Mouse (Mus musculus): Measurements from ENCODE around the gene Slc44a3. TPM values are rescaled to one million over a fixed set of nuclear protein-coding genes. Genes with fewer than 3 reads are reported as not detected.

Gene Slc44a3
- polyA plus RNA-seq, 1 experiment = 5.9 TPM

DNA sequence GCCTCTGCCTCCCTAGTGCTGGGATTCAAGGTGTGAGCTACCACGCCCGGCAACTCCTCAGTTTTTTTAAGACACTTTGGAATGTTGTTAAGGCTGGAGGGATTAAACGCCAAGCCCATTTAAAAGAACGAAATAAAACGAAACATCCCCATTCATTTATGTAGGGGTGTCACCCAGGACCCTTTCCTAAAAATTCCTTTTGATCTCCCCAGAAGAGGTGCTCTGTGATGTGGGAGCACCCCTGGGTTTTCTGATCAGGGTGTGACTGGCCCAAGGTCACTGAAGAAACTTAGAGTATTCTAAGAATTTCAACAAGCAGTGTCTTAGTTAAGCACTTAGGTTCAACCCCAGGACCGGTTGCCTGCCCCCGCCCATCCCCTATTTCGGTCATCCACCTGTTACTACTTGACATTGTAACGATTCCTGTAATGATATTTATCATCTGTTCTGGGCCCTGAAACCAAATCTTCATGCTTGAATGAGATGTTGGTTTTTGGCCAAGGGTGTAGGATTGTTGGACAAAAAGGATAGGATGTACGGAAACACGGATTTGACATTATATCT is 103.4 kb downstream of the Slc44a3 start:
- no peak overlapping the region for H3K4me3 ChIP-seq (ENCODE audit: low read depth, low read length)
- peaks cover 3% of the 10 kb centered on the region; the same call in 1 of the 2 replicates for H3K4me1 ChIP-seq (ENCODE audit: control insufficient read depth, insufficient read depth, insufficient read length, low read length)
- no peaks in the 10 kb centered on the region for H3K27me3 ChIP-seq (ENCODE audit: control insufficient read depth, insufficient read depth, low read length)
- no peak overlapping the region; the same call in 1 of the 2 replicates for H3K27ac ChIP-seq (ENCODE audit: insufficient read depth, low read depth, low read length)
- no peaks in the 10 kb centered on the region for H3K36me3 ChIP-seq (ENCODE audit: control insufficient read depth, insufficient read depth, low read length)
- 31% methylated on average over 11 of the region's 11 CpGs for WGBS
- no peak for TF ChIP-seq POLR2A (IDR thresholded peaks at IDR 0.05; ENCODE audit: low read depth, low read length)
- no peak for TF ChIP-seq CTCF (IDR thresholded peaks at IDR 0.05; ENCODE audit: extremely low read depth, insufficient read length, insufficient replicate concordance, low read depth, low read length)

DNA sequence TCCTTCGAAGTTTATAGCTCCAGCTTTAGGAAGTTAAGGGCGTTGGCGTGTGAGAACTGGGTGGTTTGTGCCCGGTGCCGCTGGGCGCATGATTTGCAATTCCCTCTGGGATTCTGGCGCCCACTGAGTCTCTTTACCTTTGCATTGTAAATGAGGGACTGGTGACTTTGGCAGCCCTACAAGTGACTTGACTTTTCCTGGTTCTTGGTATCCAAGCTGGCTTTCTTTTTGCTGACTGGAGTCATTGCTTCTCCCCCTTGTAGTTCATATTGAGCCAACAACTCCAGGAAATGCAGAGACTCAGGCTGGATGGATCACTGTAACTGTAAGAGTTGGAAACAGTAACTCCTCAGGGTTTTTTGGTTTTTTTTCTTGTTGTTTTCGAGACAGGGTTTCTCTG is 104.0 kb downstream of the Slc44a3 start:
- Histone ChIP-seq H3K27ac (ENCODE audit: insufficient read depth, low read depth, low read length) (peak overlapping the region; percentile 21), H3K4me3 (ENCODE audit: low read depth, low read length) (peak overlapping the region; percentile 55), H3K4me1 (ENCODE audit: control insufficient read depth, insufficient read depth, insufficient read length, low read length) (peaks cover 3% of the 10 kb centered on the region), H3K36me3 (ENCODE audit: control insufficient read depth, insufficient read depth, low read length) (no peaks in the 10 kb centered on the region), H3K27me3 (ENCODE audit: control insufficient read depth, insufficient read depth, low read length) (no peaks in the 10 kb centered on the region)
- WGBS = 4% methylated on average over 8 of the region's 8 CpGs
- TF ChIP-seq POLR2A (IDR thresholded peaks at IDR 0.05; ENCODE audit: low read depth, low read length) (no peak), CTCF (IDR thresholded peaks at IDR 0.05; ENCODE audit: extremely low read depth, insufficient read length, insufficient replicate concordance, low read depth, low read length) (no peak)

DNA sequence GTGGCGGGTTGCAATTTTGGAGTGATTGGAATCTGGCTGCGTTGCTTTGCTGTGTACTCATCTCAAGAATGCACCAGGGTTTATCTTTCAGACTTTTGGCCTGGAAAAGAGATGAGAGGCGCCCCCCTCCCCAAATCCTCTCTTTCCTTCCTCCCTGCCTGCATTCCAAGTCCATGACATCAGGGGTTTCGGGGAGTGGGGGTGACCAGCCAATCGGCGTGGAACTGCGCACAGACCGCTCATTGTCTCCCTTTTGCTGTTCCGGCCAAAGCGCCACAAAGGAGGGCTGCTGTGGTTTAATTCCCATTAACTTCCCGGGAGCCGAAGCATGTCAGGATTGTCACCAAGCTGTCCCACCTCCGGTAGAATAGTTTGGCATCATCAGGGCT is 104.7 kb downstream of the Slc44a3 start:
- Histone ChIP-seq H3K36me3 (ENCODE audit: control insufficient read depth, insufficient read depth, low read length) (no peaks in the 10 kb centered on the region), H3K4me3 (ENCODE audit: low read depth, low read length) (peak overlapping the region; percentile 85), H3K4me1 (ENCODE audit: control insufficient read depth, insufficient read depth, insufficient read length, low read length) (peaks cover 3% of the 10 kb centered on the region), H3K27me3 (ENCODE audit: control insufficient read depth, insufficient read depth, low read length) (no peaks in the 10 kb centered on the region), H3K27ac (ENCODE audit: insufficient read depth, low read depth, low read length) (peak overlapping the region; percentile 79)
- under 1% methylated on average over 13 of the region's 13 CpGs for WGBS
- no peak for TF ChIP-seq POLR2A (IDR thresholded peaks at IDR 0.05; ENCODE audit: low read depth, low read length)
- TF ChIP-seq CTCF (IDR thresholded peaks at IDR 0.05; ENCODE audit: extremely low read depth, insufficient read length, insufficient replicate concordance, low read depth, low read length) = no peak

DNA sequence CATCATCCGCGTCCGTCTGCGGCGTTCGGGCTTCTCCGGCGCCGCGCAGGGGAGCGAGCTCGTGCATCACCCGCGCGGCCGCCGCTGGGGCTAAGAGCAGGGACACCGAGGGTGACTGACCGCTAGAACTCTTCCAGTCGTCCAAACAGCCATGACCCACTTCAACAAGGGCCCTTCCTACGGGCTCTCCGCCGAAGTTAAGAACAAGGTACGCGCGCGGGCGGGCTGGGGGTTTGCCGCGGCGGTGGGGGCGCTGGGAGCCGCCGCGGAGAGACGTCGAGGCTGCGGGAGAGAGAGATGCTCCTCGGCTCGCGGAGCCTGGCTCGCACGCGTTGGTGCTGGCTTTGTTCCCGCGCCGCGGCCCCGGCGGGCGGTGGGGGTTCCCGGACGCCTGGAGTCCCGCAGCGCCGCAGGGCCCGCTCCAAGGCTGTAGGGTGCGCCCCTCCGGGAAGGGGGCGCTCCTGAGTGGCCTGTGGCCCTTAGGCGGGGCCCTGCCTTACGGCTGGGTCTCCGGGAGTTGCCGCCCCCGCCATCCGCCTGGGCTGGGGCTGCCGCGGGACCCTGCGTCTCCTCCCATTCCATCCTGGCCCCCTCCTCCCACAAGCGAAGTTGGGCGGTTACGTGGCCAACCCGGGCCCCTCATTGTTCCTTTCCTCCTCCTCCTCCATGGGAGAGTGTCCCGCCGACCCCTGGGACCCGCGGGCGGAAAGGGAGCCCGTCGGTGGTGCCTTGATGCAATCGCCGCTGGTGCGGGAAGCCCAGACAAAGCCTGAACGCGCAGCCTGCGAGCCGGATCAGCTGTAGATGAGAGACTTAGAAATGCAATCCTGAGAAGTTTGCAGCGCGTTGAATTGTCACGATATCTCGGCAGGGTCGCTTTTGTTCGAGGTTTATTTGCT is 105.3 kb downstream of the Slc44a3 start:
- TF ChIP-seq POLR2A (IDR thresholded peaks at IDR 0.05; ENCODE audit: low read depth, low read length) (no peak), CTCF (IDR thresholded peaks at IDR 0.05; ENCODE audit: extremely low read depth, insufficient read length, insufficient replicate concordance, low read depth, low read length) (0 out of 2 replicates have a peak, but pooled peaks have one; percentile 31)
- peaks cover 3% of the 10 kb centered on the region for H3K4me1 ChIP-seq (ENCODE audit: control insufficient read depth, insufficient read depth, insufficient read length, low read length)
- H3K36me3 ChIP-seq (ENCODE audit: control insufficient read depth, insufficient read depth, low read length) = no peaks in the 10 kb centered on the region
- peak overlapping the region; percentile 85 for H3K4me3 ChIP-seq (ENCODE audit: low read depth, low read length)
- under 1% methylated on average over 93 of the region's 93 CpGs for WGBS
- H3K27ac ChIP-seq (ENCODE audit: insufficient read depth, low read depth, low read length) = peak overlapping the region; percentile 79
- H3K27me3 ChIP-seq (ENCODE audit: control insufficient read depth, insufficient read depth, low read length) = no peaks in the 10 kb centered on the region

DNA sequence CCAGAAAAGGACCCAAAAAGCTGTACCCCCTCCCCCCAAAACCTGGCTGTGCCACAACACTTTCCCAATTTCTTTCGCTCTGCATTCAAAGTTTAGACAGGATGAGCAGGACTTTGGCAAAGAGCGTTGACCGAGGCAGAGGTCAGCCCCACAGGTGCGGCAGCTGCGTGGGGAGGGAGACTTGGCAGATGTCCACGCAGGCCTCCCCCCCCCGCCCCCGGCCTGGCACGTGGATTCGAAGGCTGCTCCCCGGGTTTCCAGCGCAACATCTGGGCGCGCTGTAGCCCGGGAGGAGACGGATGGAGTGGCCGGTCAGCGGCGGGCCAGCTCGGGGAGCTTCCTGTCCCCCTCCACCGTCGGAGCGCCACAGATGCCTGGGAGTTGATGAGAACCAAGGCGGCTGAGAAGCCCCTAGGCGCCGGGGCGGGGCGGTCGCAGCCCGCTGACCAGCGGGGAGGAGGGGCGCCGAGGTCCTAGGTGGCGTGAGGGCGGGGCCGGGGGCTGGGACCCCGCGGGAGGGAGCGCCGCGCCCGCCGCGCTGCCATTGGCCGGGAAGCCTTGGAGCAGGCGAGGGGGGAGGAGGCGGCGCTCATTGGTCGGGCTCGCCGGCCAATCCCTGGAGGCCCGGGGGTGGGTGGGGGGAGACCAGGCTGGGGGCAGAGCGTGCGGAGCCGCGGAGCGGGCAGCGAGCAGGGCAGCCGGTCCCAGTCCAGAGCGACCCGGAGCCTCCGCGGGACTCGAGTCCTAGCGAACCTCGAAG is 106.2 kb downstream of the Slc44a3 start, which contains the start of gene Cnn3:
TSS of gene Cnn3 (plus strand) at position 637 of the 760 bp plus-strand sequence.
- H3K27ac ChIP-seq (ENCODE audit: insufficient read depth, low read depth, low read length) = peak within 1 kb of the TSS; percentile 79
- peaks cover 3% of the 10 kb centered on the region for H3K4me1 ChIP-seq (ENCODE audit: control insufficient read depth, insufficient read depth, insufficient read length, low read length)
- H3K36me3 ChIP-seq (ENCODE audit: control insufficient read depth, insufficient read depth, low read length) = no peaks in the 10 kb centered on the region
- TF ChIP-seq POLR2A (IDR thresholded peaks at IDR 0.05; ENCODE audit: low read depth, low read length) = peak; percentile 67
- no peak for TF ChIP-seq CTCF (IDR thresholded peaks at IDR 0.05; ENCODE audit: extremely low read depth, insufficient read length, insufficient replicate concordance, low read depth, low read length)
- H3K4me3 ChIP-seq (ENCODE audit: low read depth, low read length) = peak within 1 kb of the TSS; percentile 85
- H3K27me3 ChIP-seq (ENCODE audit: control insufficient read depth, insufficient read depth, low read length) = no peaks in the 10 kb centered on the region
- WGBS = 1% methylated on average over 64 of the region's 66 CpGs

DNA sequence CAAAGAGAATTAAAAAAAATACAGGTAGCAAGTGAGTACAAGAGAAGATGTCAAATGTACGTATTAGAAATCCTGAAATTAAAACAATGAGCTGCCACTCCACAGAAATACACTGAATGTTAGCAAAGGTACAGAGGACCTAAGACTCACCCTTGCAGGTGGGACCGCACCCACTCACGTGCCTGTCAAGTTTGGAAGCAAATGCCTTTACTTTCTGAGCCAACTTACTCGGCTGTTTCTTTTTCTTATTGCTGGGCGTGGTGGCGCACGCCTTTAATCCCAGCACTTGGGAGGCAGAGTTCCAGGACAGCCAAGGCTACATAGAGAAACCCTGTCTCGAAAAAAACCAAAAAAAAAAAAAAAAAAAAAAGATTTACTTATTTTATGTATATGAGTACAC is 109.8 kb downstream of the Slc44a3 start:
- no peak for TF ChIP-seq CTCF (IDR thresholded peaks at IDR 0.05; ENCODE audit: extremely low read depth, insufficient read length, insufficient replicate concordance, low read depth, low read length)
- TF ChIP-seq POLR2A (IDR thresholded peaks at IDR 0.05; ENCODE audit: low read depth, low read length) = no peak
- peaks cover 3% of the 10 kb centered on the region for H3K4me1 ChIP-seq (ENCODE audit: control insufficient read depth, insufficient read depth, insufficient read length, low read length)
- no peak overlapping the region for H3K4me3 ChIP-seq (ENCODE audit: low read depth, low read length)
- no peak overlapping the region for H3K27ac ChIP-seq (ENCODE audit: insufficient read depth, low read depth, low read length)
- H3K27me3 ChIP-seq (ENCODE audit: control insufficient read depth, insufficient read depth, low read length) = no peaks in the 10 kb centered on the region
- H3K36me3 ChIP-seq (ENCODE audit: control insufficient read depth, insufficient read depth, low read length) = no peaks in the 10 kb centered on the region
- WGBS = 33% methylated on average over 8 of the region's 8 CpGs

Measured in small intestine, adult 2 months (tissue).